Mouse (Mus musculus) testis, postnatal 10 days (tissue): ENCODE measurements at regions not wholly inside any gene's neighbourhood (a gene's known extent, or its start where the extent isn't known, plus 50 kb on each side); places are given as distances from the start of the nearest gene placed in this dataset.

ENCODE experiments used
- DNase-seq: peaks from one replicate; pipeline ENCODE4 v3.0.0; 2021; ENCODE audit warnings: low spot score

GRCm38 (mm10) chr8:35237279-35237678 lies 528.3 kb upstream of the Gm19410 start:
- no peak for DNase-seq

GRCm38 (mm10) chr8:35240884-35241283 lies 524.7 kb upstream of the Gm19410 start:
- DNase-seq: no peak

- no peak for DNase-seq
Observed at GRCm38 (mm10) chr8:35243555-35243954, 522.0 kb upstream of the Gm19410 start.

- DNase-seq: no peak
Observed at GRCm38 (mm10) chr8:35249747-35250375, 515.7 kb upstream of the Gm19410 start.

- DNase-seq: no peak
Observed at GRCm38 (mm10) chr8:35250641-35251040, 514.9 kb upstream of the Gm19410 start.

GRCm38 (mm10) chr8:35253946-35254345 lies 511.6 kb upstream of the Gm19410 start:
- DNase-seq: no peak

GRCm38 (mm10) chr8:35255327-35255726 lies 510.3 kb upstream of the Gm19410 start:
- DNase-seq: no peak

GRCm38 (mm10) chr8:35256958-35257357 lies 508.6 kb upstream of the Gm19410 start:
- no peak for DNase-seq

GRCm38 (mm10) chr8:35268221-35268620 lies 497.4 kb upstream of the Gm19410 start:
- DNase-seq: no peak

GRCm38 (mm10) chr8:35268986-35269385 lies 496.6 kb upstream of the Gm19410 start:
- DNase-seq: no peak

- DNase-seq: no peak
Observed at GRCm38 (mm10) chr8:35275972-35276371, 489.6 kb upstream of the Gm19410 start.

- no peak for DNase-seq
Observed at GRCm38 (mm10) chr8:35276460-35276859, 489.1 kb upstream of the Gm19410 start.

- no peak for DNase-seq
Observed at GRCm38 (mm10) chr8:35278946-35279345, 486.6 kb upstream of the Gm19410 start.

GRCm38 (mm10) chr8:35280741-35281140 lies 484.8 kb upstream of the Gm19410 start:
- no peak for DNase-seq

- no peak for DNase-seq
Observed at GRCm38 (mm10) chr8:35283366-35283765, 482.2 kb upstream of the Gm19410 start.

GRCm38 (mm10) chr8:35289018-35289417 lies 476.6 kb upstream of the Gm19410 start:
- DNase-seq: no peak

GRCm38 (mm10) chr8:35289967-35290366 lies 475.6 kb upstream of the Gm19410 start:
- DNase-seq: no peak

GRCm38 (mm10) chr8:35293437-35294126 lies 472.0 kb upstream of the Gm19410 start:
- DNase-seq: no peak

- DNase-seq: no peak
Observed at GRCm38 (mm10) chr8:35296936-35297335, 468.7 kb upstream of the Gm19410 start.

- DNase-seq: no peak
Observed at GRCm38 (mm10) chr8:35299088-35299487, 466.5 kb upstream of the Gm19410 start.

GRCm38 (mm10) chr8:35300359-35300758 lies 465.2 kb upstream of the Gm19410 start:
- DNase-seq: no peak

GRCm38 (mm10) chr8:35300881-35301521 lies 464.6 kb upstream of the Gm19410 start:
- DNase-seq: no peak

- no peak for DNase-seq
Observed at GRCm38 (mm10) chr8:35302856-35303255, 462.7 kb upstream of the Gm19410 start.
